Mouse (Mus musculus): ENCODE results near the gene Kcnv2. TPM values are rescaled to one million over a fixed set of nuclear protein-coding genes. Genes with fewer than 3 reads are reported as not detected.

The Kcnv2 gene
- polyA plus RNA-seq, 1 experiment from 2014 or later, result 0.09 TPM

GRCm38 (mm10) chr19:27317337-27317736, 5.1 kb upstream of the Kcnv2 start:
- WGBS, result 24% methylated on average over 5 of the region's 5 CpGs
- Histone ChIP-seq H3K4me2 (ENCODE audit: low read depth, low read length) (no peak overlapping the region), H3K4me1 (ENCODE audit: control insufficient read depth, insufficient read depth, low read length) (no peaks in the 10 kb centered on the region), H3K9me3 (ENCODE audit: control insufficient read depth, low read length) (no peaks in the 10 kb centered on the region), H3K36me3 (ENCODE audit: control insufficient read depth, insufficient read depth, low read length) (no peaks in the 10 kb centered on the region), H3K9ac (replicated peaks; ENCODE audit: low read depth, low read length) (no peak overlapping the region), H3K4me3 (ENCODE audit: low read depth, low read length) (no peak overlapping the region), H3K27me3 (ENCODE audit: control insufficient read depth, insufficient read depth, low read length) (no peaks in the 10 kb centered on the region), H3K27ac (ENCODE audit: low read depth, low read length) (no peak overlapping the region)
- no peak for ATAC-seq (ENCODE audit: low read depth)

- Histone ChIP-seq H3K9ac (replicated peaks; ENCODE audit: low read depth, low read length) (no peak overlapping the region), H3K4me2 (ENCODE audit: low read depth, low read length) (no peak overlapping the region), H3K36me3 (ENCODE audit: control insufficient read depth, insufficient read depth, low read length) (no peaks in the 10 kb centered on the region), H3K4me3 (ENCODE audit: low read depth, low read length) (no peak overlapping the region), H3K9me3 (ENCODE audit: control insufficient read depth, low read length) (no peaks in the 10 kb centered on the region), H3K27me3 (ENCODE audit: control insufficient read depth, insufficient read depth, low read length) (no peaks in the 10 kb centered on the region), H3K4me1 (ENCODE audit: control insufficient read depth, insufficient read depth, low read length) (no peaks in the 10 kb centered on the region), H3K27ac (ENCODE audit: low read depth, low read length) (no peak overlapping the region)
- 96% methylated on average over 42 of the region's 42 CpGs for WGBS
- no peak for ATAC-seq (ENCODE audit: low read depth)
These were observed 681 bp downstream of the Kcnv2 start for GRCm38 (mm10) chr19:27322911-27323627.

- Histone ChIP-seq H3K4me1 (ENCODE audit: control insufficient read depth, insufficient read depth, low read length) (no peaks in the 10 kb centered on the region), H3K27ac (ENCODE audit: low read depth, low read length) (no peak overlapping the region), H3K4me3 (ENCODE audit: low read depth, low read length) (no peak overlapping the region), H3K27me3 (ENCODE audit: control insufficient read depth, insufficient read depth, low read length) (no peaks in the 10 kb centered on the region), H3K4me2 (ENCODE audit: low read depth, low read length) (no peak overlapping the region), H3K9me3 (ENCODE audit: control insufficient read depth, low read length) (no peaks in the 10 kb centered on the region), H3K9ac (replicated peaks; ENCODE audit: low read depth, low read length) (no peak overlapping the region), H3K36me3 (ENCODE audit: control insufficient read depth, insufficient read depth, low read length) (no peaks in the 10 kb centered on the region)
- 83% methylated on average over 6 of the region's 6 CpGs for WGBS
- no peak for ATAC-seq (ENCODE audit: low read depth)
These were observed 3.2 kb downstream of the Kcnv2 start for GRCm38 (mm10) chr19:27325558-27325957.

DNA sequence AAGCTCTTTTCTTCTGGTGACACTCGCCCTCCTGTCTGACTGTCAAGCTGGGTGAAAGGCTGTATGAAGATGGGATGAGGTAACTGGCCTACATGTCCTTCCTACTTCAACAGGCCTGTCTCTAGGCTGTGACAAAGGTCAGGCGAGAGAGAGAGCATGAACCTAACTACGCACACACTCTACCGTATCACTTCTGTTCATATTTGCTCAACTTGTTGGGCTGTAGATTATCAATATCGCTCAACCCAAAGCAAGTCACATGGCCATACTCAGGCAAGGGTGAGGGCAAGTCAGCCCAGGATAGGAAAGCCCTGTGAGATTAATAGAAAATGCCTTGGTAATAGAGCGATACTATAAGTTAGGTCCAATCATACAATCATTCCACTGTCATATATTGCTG, 5.2 kb downstream of the Kcnv2 start:
- no peaks in the 10 kb centered on the region for H3K36me3 ChIP-seq (ENCODE audit: control insufficient read depth, insufficient read depth, low read length)
- ATAC-seq (ENCODE audit: low read depth), result no peak
- 96% methylated on average over 6 of the region's 6 CpGs for WGBS
- H3K27me3 ChIP-seq (ENCODE audit: control insufficient read depth, insufficient read depth, low read length), result no peaks in the 10 kb centered on the region
- no peaks in the 10 kb centered on the region for H3K4me1 ChIP-seq (ENCODE audit: control insufficient read depth, insufficient read depth, low read length)
- H3K4me3 ChIP-seq (ENCODE audit: low read depth, low read length), result no peak overlapping the region
- no peaks in the 10 kb centered on the region for H3K9me3 ChIP-seq (ENCODE audit: control insufficient read depth, low read length)
- H3K4me2 ChIP-seq (ENCODE audit: low read depth, low read length), result no peak overlapping the region
- H3K9ac ChIP-seq (replicated peaks; ENCODE audit: low read depth, low read length), result no peak overlapping the region
- no peak overlapping the region for H3K27ac ChIP-seq (ENCODE audit: low read depth, low read length)

GRCm38 (mm10) chr19:27328166-27328565, 5.8 kb downstream of the Kcnv2 start:
- 74% methylated on average over 3 of the region's 3 CpGs for WGBS

GRCm38 (mm10) chr19:27328644-27329043, 6.3 kb downstream of the Kcnv2 start:
- no peaks in the 10 kb centered on the region for H3K27me3 ChIP-seq (ENCODE audit: control insufficient read depth, insufficient read depth, low read length)
- no peaks in the 10 kb centered on the region for H3K9me3 ChIP-seq (ENCODE audit: control insufficient read depth, low read length)
- H3K36me3 ChIP-seq (ENCODE audit: control insufficient read depth, insufficient read depth, low read length), result no peaks in the 10 kb centered on the region
- H3K27ac ChIP-seq (ENCODE audit: low read depth, low read length), result no peak overlapping the region
- H3K4me1 ChIP-seq (ENCODE audit: control insufficient read depth, insufficient read depth, low read length), result no peaks in the 10 kb centered on the region
- H3K9ac ChIP-seq (replicated peaks; ENCODE audit: low read depth, low read length), result no peak overlapping the region
- no peak for ATAC-seq (ENCODE audit: low read depth)
- 90% methylated on average over 4 of the region's 4 CpGs for WGBS
- H3K4me2 ChIP-seq (ENCODE audit: low read depth, low read length), result no peak overlapping the region
- H3K4me3 ChIP-seq (ENCODE audit: low read depth, low read length), result no peak overlapping the region

More at GRCm38 (mm10) chr19:27328166-27328565, 5.8 kb downstream of the Kcnv2 start:
- ATAC-seq (ENCODE audit: low read depth), result no peak
- Histone ChIP-seq H3K27ac (ENCODE audit: low read depth, low read length) (no peak overlapping the region), H3K4me1 (ENCODE audit: control insufficient read depth, insufficient read depth, low read length) (no peaks in the 10 kb centered on the region), H3K27me3 (ENCODE audit: control insufficient read depth, insufficient read depth, low read length) (no peaks in the 10 kb centered on the region), H3K9ac (replicated peaks; ENCODE audit: low read depth, low read length) (no peak overlapping the region), H3K4me3 (ENCODE audit: low read depth, low read length) (no peak overlapping the region), H3K36me3 (ENCODE audit: control insufficient read depth, insufficient read depth, low read length) (no peaks in the 10 kb centered on the region), H3K9me3 (ENCODE audit: control insufficient read depth, low read length) (no peaks in the 10 kb centered on the region), H3K4me2 (ENCODE audit: low read depth, low read length) (no peak overlapping the region)

DNA sequence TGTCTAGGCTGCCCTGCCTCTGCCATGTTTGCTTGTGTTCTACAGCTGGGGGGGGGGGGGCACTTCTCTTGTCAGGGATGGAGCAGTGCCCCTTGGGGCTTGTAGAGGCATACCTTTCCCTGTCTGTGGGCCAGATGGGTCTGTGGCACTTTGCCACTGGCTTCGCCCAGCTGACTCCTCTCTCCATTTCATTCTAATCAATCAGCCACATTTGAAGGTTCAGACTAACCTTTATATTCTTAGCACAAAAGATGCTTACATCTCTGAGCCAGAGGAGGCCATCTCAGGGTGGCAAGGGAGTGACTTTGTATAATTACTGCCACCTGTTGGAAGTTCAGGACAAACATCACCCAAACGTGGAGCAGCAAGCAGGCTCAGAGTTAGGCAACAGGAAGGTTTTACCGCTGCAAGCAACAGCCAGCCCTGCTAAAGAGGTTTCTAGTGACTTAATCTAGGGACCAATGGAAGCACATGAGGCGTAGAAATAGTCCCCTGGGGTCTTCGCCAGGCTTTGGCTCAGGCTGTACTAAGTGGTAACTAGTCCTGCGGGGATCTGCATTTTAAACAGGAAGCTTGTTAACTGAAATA, 9.9 kb downstream of the Kcnv2 start:
- no peak overlapping the region for H3K4me2 ChIP-seq (ENCODE audit: low read depth, low read length)
- H3K36me3 ChIP-seq (ENCODE audit: control insufficient read depth, insufficient read depth, low read length), result no peaks in the 10 kb centered on the region
- no peaks in the 10 kb centered on the region for H3K9me3 ChIP-seq (ENCODE audit: control insufficient read depth, low read length)
- H3K9ac ChIP-seq (replicated peaks; ENCODE audit: low read depth, low read length), result no peak overlapping the region
- no peak overlapping the region for H3K4me3 ChIP-seq (ENCODE audit: low read depth, low read length)
- no peak overlapping the region for H3K27ac ChIP-seq (ENCODE audit: low read depth, low read length)
- no peaks in the 10 kb centered on the region for H3K27me3 ChIP-seq (ENCODE audit: control insufficient read depth, insufficient read depth, low read length)
- no peaks in the 10 kb centered on the region for H3K4me1 ChIP-seq (ENCODE audit: control insufficient read depth, insufficient read depth, low read length)
- 44% methylated on average over 6 of the region's 6 CpGs for WGBS
- no peak; the same call in 1 of the 2 replicates for ATAC-seq (ENCODE audit: low read depth)

DNA sequence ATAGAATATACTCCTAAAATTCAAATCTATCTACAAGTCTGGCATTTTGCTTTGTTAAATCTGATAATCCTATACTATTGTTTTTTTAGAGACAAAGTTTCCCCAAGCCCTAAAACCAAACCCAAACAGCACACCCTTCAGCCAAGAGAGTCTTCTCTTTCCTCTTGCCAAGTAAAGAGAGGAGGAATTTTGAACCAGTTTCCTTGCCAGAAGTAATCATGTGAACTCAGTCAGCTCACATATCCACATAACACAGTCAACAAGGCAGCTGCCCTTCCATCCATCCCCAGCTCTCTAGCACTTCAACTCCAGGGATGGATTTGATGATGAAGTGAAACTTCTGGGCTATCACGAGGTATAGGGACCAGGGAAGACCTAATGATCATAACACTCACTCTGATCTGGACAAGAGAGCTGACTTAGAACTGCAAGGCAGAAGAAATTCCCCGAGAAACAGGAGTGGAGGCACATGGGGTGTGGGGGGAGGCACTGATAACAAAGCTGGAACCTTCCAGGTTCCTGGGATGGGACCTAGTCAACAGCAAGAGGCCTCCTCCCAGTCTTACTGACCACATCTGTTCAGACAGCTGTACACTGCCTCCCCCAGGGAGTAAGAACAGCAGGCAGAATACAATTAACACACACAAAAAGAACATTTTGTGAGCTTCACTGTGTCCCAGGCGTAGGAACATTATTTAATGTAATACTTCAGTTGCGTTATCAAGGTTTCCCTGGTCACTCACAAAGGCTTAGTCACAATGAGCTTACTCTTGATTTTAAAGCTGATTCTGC, 13.9 kb downstream of the Kcnv2 start:
- 66% methylated on average over 4 of the region's 4 CpGs for WGBS
- no peaks in the 10 kb centered on the region for H3K9me3 ChIP-seq (ENCODE audit: control insufficient read depth, low read length)
- H3K36me3 ChIP-seq (ENCODE audit: control insufficient read depth, insufficient read depth, low read length), result no peaks in the 10 kb centered on the region
- no peak overlapping the region for H3K4me3 ChIP-seq (ENCODE audit: low read depth, low read length)
- no peak overlapping the region for H3K27ac ChIP-seq (ENCODE audit: low read depth, low read length)
- H3K27me3 ChIP-seq (ENCODE audit: control insufficient read depth, insufficient read depth, low read length), result no peaks in the 10 kb centered on the region
- H3K4me2 ChIP-seq (ENCODE audit: low read depth, low read length), result no peak overlapping the region
- H3K9ac ChIP-seq (replicated peaks; ENCODE audit: low read depth, low read length), result no peak overlapping the region
- H3K4me1 ChIP-seq (ENCODE audit: control insufficient read depth, insufficient read depth, low read length), result no peaks in the 10 kb centered on the region
- no peak for ATAC-seq (ENCODE audit: low read depth)

DNA sequence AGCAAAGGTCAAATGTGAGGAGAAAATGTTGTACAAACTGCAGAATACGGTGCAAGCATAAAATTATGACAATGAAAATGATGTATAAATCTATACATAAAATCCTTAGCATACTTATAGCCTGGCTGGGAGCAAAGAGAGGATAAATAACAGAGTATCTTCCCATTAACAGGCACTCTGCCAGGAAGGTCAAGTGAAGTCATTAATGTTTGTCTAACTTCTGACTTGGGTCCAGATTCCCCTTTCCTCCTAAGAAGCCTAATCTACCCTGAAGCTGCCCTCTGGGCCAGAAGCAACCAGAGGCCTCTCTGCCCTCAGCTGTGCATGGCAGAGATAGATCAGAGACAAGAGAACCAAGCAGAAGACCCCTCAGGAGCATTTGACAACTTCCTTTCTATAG, 24.1 kb downstream of the Kcnv2 start:
- WGBS, result 84% methylated on average over 1 of the region's 1 CpGs
- Histone ChIP-seq H3K4me1 (ENCODE audit: control insufficient read depth, insufficient read depth, low read length) (no peaks in the 10 kb centered on the region), H3K9me3 (ENCODE audit: control insufficient read depth, low read length) (no peaks in the 10 kb centered on the region), H3K27me3 (ENCODE audit: control insufficient read depth, insufficient read depth, low read length) (no peaks in the 10 kb centered on the region), H3K36me3 (ENCODE audit: control insufficient read depth, insufficient read depth, low read length) (no peaks in the 10 kb centered on the region), H3K27ac (ENCODE audit: low read depth, low read length) (no peak overlapping the region), H3K4me2 (ENCODE audit: low read depth, low read length) (no peak overlapping the region), H3K9ac (replicated peaks; ENCODE audit: low read depth, low read length) (no peak overlapping the region), H3K4me3 (ENCODE audit: low read depth, low read length) (no peak overlapping the region)
- no peak for ATAC-seq (ENCODE audit: low read depth)

Data from neural tube, embryonic 14.5 days (tissue).